Mouse (Mus musculus) midbrain, embryonic 10.5 days (tissue): ENCODE measurements around the gene Capn7. TPM values are rescaled to one million over a fixed set of nuclear protein-coding genes. Genes with fewer than 3 reads are reported as not detected.
A peak's percentile ranks its signal among the peaks of the same experiment; 100 is the strongest.

Experiments
- DNase-seq: peaks from one replicate; pipeline ENCODE4 v3.0.0-alpha.2; 2017; ENCODE audit warnings: low spot score
- H3K27ac ChIP-seq: fragments of 300-500 bp; sonication (generic); replicated peaks from 2 replicates; pipeline ENCODE4 v1.5.1; 2016; ENCODE audit warnings: mild to moderate bottlenecking
- H3K27me3 ChIP-seq: fragments of 300-500 bp; sonication (generic); 2 replicates; pipeline ENCODE4 v1.6.1; 2016; ENCODE audit warnings: low read depth, mild to moderate bottlenecking; ENCODE audit not compliant: poor library complexity, severe bottlenecking
- H3K36me3 ChIP-seq: fragments of 300-500 bp; sonication (generic); 2 replicates; pipeline ENCODE4 v1.6.1; 2016; ENCODE audit warnings: mild to moderate bottlenecking, moderate library complexity
- H3K4me1 ChIP-seq: fragments of 300-500 bp; sonication (generic); 2 replicates; pipeline ENCODE4 v1.6.1; 2016
- H3K4me3 ChIP-seq: fragments of 300-500 bp; sonication (generic); 2 replicates; pipeline ENCODE4 v1.5.1; 2016; ENCODE audit warnings: mild to moderate bottlenecking, moderate library complexity
- H3K9me3 ChIP-seq: fragments of 300-500 bp; sonication (generic); replicated peaks from 2 replicates; pipeline ENCODE4 v1.6.1; 2016; ENCODE audit warnings: mild to moderate bottlenecking
- WGBS: fragments of 180-500 bp; shearing (Covaris S2); methylation state at CpG from one replicate; pipeline ENCODE4 v1.1.7; 2016; 5-methylcytosine and 5-hydroxymethylcytosine counted together
- polyA plus RNA-seq: library from polyadenylated mRNA; unstranded; fragments of >200 nt; fragmentation: Nextera tagmentation; extraction: Ambion mirVana; gene quantifications from 2 replicates; pipeline ENCODE4 v1.2.1, GENCODE M21; 2016

Capn7 gene
- polyA plus RNA-seq, 1 experiment from 2014 or later = 28.9 TPM

GRCm38 (mm10) chr14:31410737-31411136 lies 74.3 kb downstream of the Capn7 start:
- Histone ChIP-seq H3K27me3 (no peaks in the 10 kb centered on the region), H3K36me3 (peaks cover 9% of the 10 kb centered on the region; the same call in 1 of the 2 replicates), H3K27ac (no peak overlapping the region), H3K9me3 (no peaks in the 10 kb centered on the region), H3K4me1 (peaks cover 45% of the 10 kb centered on the region), H3K4me3 (no peak overlapping the region)
- no peak for DNase-seq
- WGBS = 90% methylated on average over 4 of the region's 4 CpGs

GRCm38 (mm10) chr14:31412651-31413056 lies 76.2 kb downstream of the Capn7 start:
- peaks cover 9% of the 10 kb centered on the region; the same call in 1 of the 2 replicates for H3K36me3 ChIP-seq
- WGBS = 83% methylated on average over 10 of the region's 10 CpGs
- no peak overlapping the region for H3K27ac ChIP-seq
- peaks cover 38% of the 10 kb centered on the region for H3K4me1 ChIP-seq
- no peak for DNase-seq
- no peak overlapping the region for H3K4me3 ChIP-seq
- no peaks in the 10 kb centered on the region for H3K27me3 ChIP-seq
- no peaks in the 10 kb centered on the region for H3K9me3 ChIP-seq

- Histone ChIP-seq H3K9me3 (no peaks in the 10 kb centered on the region), H3K27me3 (no peaks in the 10 kb centered on the region), H3K4me1 (peaks cover 29% of the 10 kb centered on the region), H3K36me3 (peaks cover 9% of the 10 kb centered on the region; the same call in 1 of the 2 replicates), H3K4me3 (no peak overlapping the region), H3K27ac (peak overlapping the region; percentile 56)
- no peak for DNase-seq
- 45% methylated on average over 6 of the region's 6 CpGs for WGBS
These were observed 77.1 kb downstream of the Capn7 start for GRCm38 (mm10) chr14:31413475-31414086.

- Histone ChIP-seq H3K9me3 (no peaks in the 10 kb centered on the region), H3K27me3 (no peaks in the 10 kb centered on the region)
These were observed 78.0 kb downstream of the Capn7 start for GRCm38 (mm10) chr14:31414235-31414966.

GRCm38 (mm10) chr14:31414967-31415376 lies 78.5 kb downstream of the Capn7 start:
- DNase-seq = no peak
- H3K27ac ChIP-seq = no peak overlapping the region
- no peak overlapping the region for H3K4me3 ChIP-seq
- H3K4me1 ChIP-seq = peaks cover 39% of the 10 kb centered on the region
- H3K27me3 ChIP-seq = no peaks in the 10 kb centered on the region
- H3K36me3 ChIP-seq = peaks cover 9% of the 10 kb centered on the region; the same call in 1 of the 2 replicates
- no peaks in the 10 kb centered on the region for H3K9me3 ChIP-seq
- WGBS = 76% methylated on average over 7 of the region's 7 CpGs

More at GRCm38 (mm10) chr14:31414235-31414966, 78.0 kb downstream of the Capn7 start:
- DNase-seq = no peak
- Histone ChIP-seq H3K4me3 (no peak overlapping the region), H3K4me1 (peaks cover 34% of the 10 kb centered on the region), H3K36me3 (peaks cover 9% of the 10 kb centered on the region; the same call in 1 of the 2 replicates), H3K27ac (peak overlapping the region; percentile 56)
- WGBS = 79% methylated on average over 10 of the region's 10 CpGs

GRCm38 (mm10) chr14:31416411-31416810 lies 80.0 kb downstream of the Capn7 start:
- no peaks in the 10 kb centered on the region for H3K9me3 ChIP-seq
- 0 out of 2 replicates have a peak, but pooled peaks cover under 1% of the 10 kb centered on the region for H3K36me3 ChIP-seq
- H3K27me3 ChIP-seq = no peaks in the 10 kb centered on the region
- no peak overlapping the region for H3K4me3 ChIP-seq
- H3K4me1 ChIP-seq = peaks cover 46% of the 10 kb centered on the region
- H3K27ac ChIP-seq = no peak overlapping the region
- WGBS = 81% methylated on average over 3 of the region's 3 CpGs
- no peak for DNase-seq

- peaks cover 51% of the 10 kb centered on the region for H3K4me1 ChIP-seq
- no peaks in the 10 kb centered on the region for H3K36me3 ChIP-seq
- H3K4me3 ChIP-seq = no peak overlapping the region
- DNase-seq = no peak
- WGBS = 87% methylated on average over 16 of the region's 16 CpGs
- no peak overlapping the region for H3K27ac ChIP-seq
- H3K27me3 ChIP-seq = no peaks in the 10 kb centered on the region
- no peaks in the 10 kb centered on the region for H3K9me3 ChIP-seq
These were observed 80.6 kb downstream of the Capn7 start for GRCm38 (mm10) chr14:31416835-31417549.

GRCm38 (mm10) chr14:31419279-31419678 lies 82.8 kb downstream of the Capn7 start:
- no peak overlapping the region for H3K4me3 ChIP-seq
- H3K9me3 ChIP-seq = no peaks in the 10 kb centered on the region
- DNase-seq = no peak
- H3K27ac ChIP-seq = peak overlapping the region; percentile 49
- 37% methylated on average over 4 of the region's 4 CpGs for WGBS
- peaks cover 49% of the 10 kb centered on the region for H3K4me1 ChIP-seq
- H3K27me3 ChIP-seq = no peaks in the 10 kb centered on the region
- H3K36me3 ChIP-seq = no peaks in the 10 kb centered on the region

- Histone ChIP-seq H3K27me3 (no peaks in the 10 kb centered on the region), H3K9me3 (no peaks in the 10 kb centered on the region), H3K27ac (no peak overlapping the region), H3K36me3 (no peaks in the 10 kb centered on the region), H3K4me3 (no peak overlapping the region), H3K4me1 (peaks cover 42% of the 10 kb centered on the region)
- WGBS = 90% methylated on average over 8 of the region's 8 CpGs
- DNase-seq = no peak
These were observed 83.7 kb downstream of the Capn7 start for GRCm38 (mm10) chr14:31420135-31420534.

- H3K4me3 ChIP-seq = no peak overlapping the region
- no peaks in the 10 kb centered on the region for H3K9me3 ChIP-seq
- DNase-seq = no peak
- H3K36me3 ChIP-seq = no peaks in the 10 kb centered on the region
- WGBS = 92% methylated on average over 7 of the region's 7 CpGs
- H3K27ac ChIP-seq = no peak overlapping the region; the same call in 1 of the 2 replicates
- no peaks in the 10 kb centered on the region for H3K27me3 ChIP-seq
- peaks cover 42% of the 10 kb centered on the region for H3K4me1 ChIP-seq
These were observed 84.1 kb downstream of the Capn7 start for GRCm38 (mm10) chr14:31420562-31420961.

GRCm38 (mm10) chr14:31420985-31421384 lies 84.5 kb downstream of the Capn7 start:
- H3K9me3 ChIP-seq = no peaks in the 10 kb centered on the region
- no peak overlapping the region for H3K4me3 ChIP-seq
- no peaks in the 10 kb centered on the region for H3K27me3 ChIP-seq
- WGBS = 61% methylated on average over 7 of the region's 7 CpGs
- no peak overlapping the region; the same call in 1 of the 2 replicates for H3K27ac ChIP-seq
- no peak for DNase-seq
- H3K4me1 ChIP-seq = peaks cover 42% of the 10 kb centered on the region
- H3K36me3 ChIP-seq = peaks cover 4% of the 10 kb centered on the region
